Mouse (Mus musculus) neural tube, embryonic 10.5 days (tissue): ENCODE results near the gene Col18a1.
A peak's percentile ranks its signal among the peaks of the same experiment; 100 is the strongest.

ENCODE experiments used
- DNase-seq: peaks from one replicate; pipeline ENCODE4 v3.0.0-alpha.2; 2017; ENCODE audit warnings: low spot score; ENCODE audit errors: extremely low spot score

Gene Col18a1

GRCm38 (mm10) chr10:77165963-77166717 is at the start of gene Col18a1:
TSS of gene Col18a1 (minus strand) at chr10:77166548.
- DNase-seq, result peak; percentile 85

- DNase-seq, result no peak
Observed at GRCm38 (mm10) chr10:77215641-77216040, 49.3 kb upstream of the Col18a1 start.

GRCm38 (mm10) chr10:77214586-77214985 is 48.2 kb upstream of the Col18a1 start:
- no peak for DNase-seq

- DNase-seq, result no peak
Observed at GRCm38 (mm10) chr10:77213483-77213882, 47.1 kb upstream of the Col18a1 start.

- no peak for DNase-seq
Observed at GRCm38 (mm10) chr10:77212354-77213120, 46.2 kb upstream of the Col18a1 start.

GRCm38 (mm10) chr10:77211116-77211570 is 44.8 kb upstream of the Col18a1 start:
- no peak for DNase-seq

GRCm38 (mm10) chr10:77210666-77211065 is 44.3 kb upstream of the Col18a1 start:
- no peak for DNase-seq

- no peak for DNase-seq
Observed at GRCm38 (mm10) chr10:77209261-77209660, 42.9 kb upstream of the Col18a1 start.

GRCm38 (mm10) chr10:77206565-77207079 is 40.3 kb upstream of the Col18a1 start:
- no peak for DNase-seq

GRCm38 (mm10) chr10:77206134-77206533 is 39.8 kb upstream of the Col18a1 start:
- no peak for DNase-seq

GRCm38 (mm10) chr10:77203960-77204359 is 37.6 kb upstream of the Col18a1 start:
- DNase-seq, result no peak

- no peak for DNase-seq
Observed at GRCm38 (mm10) chr10:77201919-77202318, 35.6 kb upstream of the Col18a1 start.

GRCm38 (mm10) chr10:77200295-77200694 is 33.9 kb upstream of the Col18a1 start:
- no peak for DNase-seq

GRCm38 (mm10) chr10:77199229-77199628 is 32.9 kb upstream of the Col18a1 start:
- DNase-seq, result no peak

GRCm38 (mm10) chr10:77197469-77198209 is 31.3 kb upstream of the Col18a1 start:
- peak; percentile 44 for DNase-seq

GRCm38 (mm10) chr10:77196676-77197075 is 30.3 kb upstream of the Col18a1 start:
- no peak for DNase-seq

GRCm38 (mm10) chr10:77196115-77196514 is 29.8 kb upstream of the Col18a1 start:
- DNase-seq, result no peak

- DNase-seq, result no peak
Observed at GRCm38 (mm10) chr10:77193495-77193894, 27.1 kb upstream of the Col18a1 start.

- DNase-seq, result no peak
Observed at GRCm38 (mm10) chr10:77192745-77193144, 26.4 kb upstream of the Col18a1 start.

- peak; percentile 86 for DNase-seq
Observed at GRCm38 (mm10) chr10:77190967-77191915, 24.9 kb upstream of the Col18a1 start.
